ENCODE assay signal across 8 mouse cellular contexts in genomic region chr10:80434233-80434592, GRCm38 (mm10). TPM values are rescaled to one million over a fixed set of nuclear protein-coding genes. Genes with fewer than 3 reads are reported as not detected.
A peak's percentile ranks its signal among the peaks of the same experiment; 100 is the strongest.
DNase-seq lines count a peak whose midpoint lies in the region; ATAC-seq and TF ChIP-seq lines count a peak whose summit lies in the region.

No protein-coding gene starts in this region.

- DNase-seq in heart, adult 11 months = no peak
- DNase-seq in MEL (ENCODE audit: low read depth, low spot score) (no peak), MN1 (ENCODE audit: low spot score) (no peak)
- no peak for DNase-seq in spleen, postnatal 10 days (ENCODE audit: low spot score in 2 of 2)
- DNase-seq in thymus, postnatal 25 days = no peak

- no peak for TF ChIP-seq EP300 in MEL (IDR thresholded peaks at IDR 0.05; ENCODE audit: low read depth in 1 of 2, low read length in 2 of 2)

- peak overlapping the region; percentile 86 for H3K4me3 ChIP-seq in heart, embryonic 15.5 days
- peak overlapping the region; percentile 5 to 53 for H3K4me3 ChIP-seq in MEL (ENCODE audit: control insufficient read depth in 1 of 2, insufficient read depth in 1 of 2, low read depth in 2 of 2, low read length in 2 of 2)
- peak overlapping the region; percentile 94 for H3K4me3 ChIP-seq in hindbrain, embryonic 15.5 days
- H3K4me3 ChIP-seq in midbrain, embryonic 12.5 days = peak overlapping the region; percentile 98

- no peak for TF ChIP-seq RAD21 in MEL (IDR thresholded peaks at IDR 0.05; ENCODE audit: low read depth, low read length)

- no peak for ATAC-seq in heart, embryonic 15.5 days (replicated peaks; ENCODE audit: insufficient number of reproducible peaks, insufficient read depth, low FRiP score, low read depth)
- peak; percentile 4; the same call in 1 of the 2 replicates for ATAC-seq in hindbrain, embryonic 15.5 days (ENCODE audit: low FRiP score, low read depth)
- no peak for ATAC-seq in midbrain, embryonic 12.5 days (ENCODE audit: low FRiP score, low read depth)

- peak overlapping the region; percentile 19; the same call in 1 of the 2 replicates for H3K9ac ChIP-seq in heart, embryonic 15.5 days
- peak overlapping the region; percentile 57 for H3K9ac ChIP-seq in MEL (ENCODE audit: control insufficient read depth, low read depth, low read length, poor library complexity, severe bottlenecking)
- H3K9ac ChIP-seq in hindbrain, embryonic 15.5 days = no peak overlapping the region
- H3K9ac ChIP-seq in midbrain, embryonic 12.5 days (replicated peaks) = no peak overlapping the region

- TF ChIP-seq CTCF in MEL (IDR thresholded peaks at IDR 0.05 in 2 of 3, conservative IDR thresholded peaks at IDR 0.05 in 1 of 3; ENCODE audit: control insufficient read depth in 1 of 3, insufficient read depth in 1 of 3, low read depth in 2 of 3, low read length in 3 of 3, poor library complexity in 1 of 3, severe bottlenecking in 1 of 3) = peak in 2 of 3 experiments; percentile 6 to 11; a peak in 1 of 6 replicates

- no peak; a peak in 1 of 4 replicates for TF ChIP-seq POLR2A in MEL (IDR thresholded peaks at IDR 0.05; ENCODE audit: control insufficient read depth in 1 of 2, insufficient read depth in 1 of 2, low read depth in 1 of 2, low read length in 2 of 2, poor library complexity in 1 of 2)

- 10% methylated on average over 8 of the region's 8 CpGs for WGBS in heart, embryonic 15.5 days
- 15% methylated on average over 8 of the region's 8 CpGs for WGBS in hindbrain, embryonic 15.5 days
- 13% methylated on average over 8 of the region's 8 CpGs for WGBS in midbrain, embryonic 12.5 days

- no peaks in the 10 kb centered on the region for H3K9me3 ChIP-seq in heart, embryonic 15.5 days (replicated peaks)
- H3K9me3 ChIP-seq in MEL (replicated peaks; ENCODE audit: insufficient read depth, low read length) = no peaks in the 10 kb centered on the region
- H3K9me3 ChIP-seq in hindbrain, embryonic 15.5 days = no peaks in the 10 kb centered on the region
- H3K9me3 ChIP-seq in midbrain, embryonic 12.5 days = no peaks in the 10 kb centered on the region

- H3K4me1 ChIP-seq in heart, embryonic 15.5 days (replicated peaks) = peaks cover 35% of the 10 kb centered on the region
- peaks cover 6 to 34% of the 10 kb centered on the region in 2 experiments; a peak in 3 of 4 replicates for H3K4me1 ChIP-seq in MEL (ENCODE audit: control insufficient read depth in 1 of 2, insufficient read depth in 2 of 2, low read length in 2 of 2)
- peaks cover 24% of the 10 kb centered on the region for H3K4me1 ChIP-seq in hindbrain, embryonic 15.5 days (replicated peaks)
- H3K4me1 ChIP-seq in midbrain, embryonic 12.5 days = peaks cover 22% of the 10 kb centered on the region

- H3K4me2 ChIP-seq in heart, embryonic 15.5 days = peak overlapping the region; percentile 48
- H3K4me2 ChIP-seq in hindbrain, embryonic 15.5 days = peak overlapping the region; percentile 37
- peak overlapping the region; percentile 88 for H3K4me2 ChIP-seq in midbrain, embryonic 12.5 days (replicated peaks)

- H3K36me3 ChIP-seq in heart, embryonic 15.5 days = peaks cover 15% of the 10 kb centered on the region
- H3K36me3 ChIP-seq in MEL (ENCODE audit: control insufficient read depth in 1 of 2, insufficient read depth in 2 of 2, low read length in 2 of 2) = peaks cover 0 to 27% of the 10 kb centered on the region in 2 experiments; a peak in 2 of 4 replicates
- H3K36me3 ChIP-seq in hindbrain, embryonic 15.5 days = peaks cover 3% of the 10 kb centered on the region
- H3K36me3 ChIP-seq in midbrain, embryonic 12.5 days = peaks cover 18% of the 10 kb centered on the region

- H3K79me2 ChIP-seq in MEL (ENCODE audit: control insufficient read depth, insufficient read depth, low read length, poor library complexity) = peaks cover 25% of the 10 kb centered on the region

- H3K27ac ChIP-seq in heart, embryonic 15.5 days = peak overlapping the region; percentile 49; the same call in 1 of the 2 replicates
- H3K27ac ChIP-seq in MEL (ENCODE audit: control insufficient read depth, low read depth, low read length) = peak overlapping the region; percentile 69
- peak overlapping the region; percentile 99 for H3K27ac ChIP-seq in hindbrain, embryonic 15.5 days (replicated peaks)
- H3K27ac ChIP-seq in midbrain, embryonic 12.5 days (replicated peaks) = peak overlapping the region; percentile 88

- no peaks in the 10 kb centered on the region for H3K27me3 ChIP-seq in heart, embryonic 15.5 days
- no peaks in the 10 kb centered on the region for H3K27me3 ChIP-seq in MEL (ENCODE audit: control insufficient read depth in 1 of 2, insufficient read depth in 2 of 2, low read length in 2 of 2)
- H3K27me3 ChIP-seq in hindbrain, embryonic 15.5 days = no peaks in the 10 kb centered on the region
- peaks cover 6% of the 10 kb centered on the region; the same call in 1 of the 2 replicates for H3K27me3 ChIP-seq in midbrain, embryonic 12.5 days

TF ChIP-seq in MEL, 35 proteins besides CTCF, POLR2A, EP300 and RAD21:
- no peak for TF ChIP-seq NRF1 (IDR thresholded peaks at IDR 0.05; ENCODE audit: insufficient read depth, low read depth, low read length, poor library complexity, severe bottlenecking)
- no peak for TF ChIP-seq TAL1 (IDR thresholded peaks at IDR 0.05; ENCODE audit: low read length)
- no peak for TF ChIP-seq MXI1 (IDR thresholded peaks at IDR 0.05; ENCODE audit: low read depth, low read length)
- TF ChIP-seq POLR2AphosphoS5 (IDR thresholded peaks at IDR 0.05; ENCODE audit: borderline replicate concordance, low read depth, low read length) = no peak
- TF ChIP-seq ZNF384 (IDR thresholded peaks at IDR 0.05; ENCODE audit: low read depth, low read length) = no peak
- no peak for TF ChIP-seq RCOR1 (IDR thresholded peaks at IDR 0.05; ENCODE audit: low read depth, low read length)
- TF ChIP-seq ZC3H11A (IDR thresholded peaks at IDR 0.05; ENCODE audit: low read depth, low read length) = no peak
- TF ChIP-seq USF1 (IDR thresholded peaks at IDR 0.05; ENCODE audit: low read depth, low read length) = no peak
- TF ChIP-seq MAFK (IDR thresholded peaks at IDR 0.05; ENCODE audit: borderline replicate concordance, low read depth, low read length) = no peak
- no peak; the same call in 1 of the 2 replicates for TF ChIP-seq MAZ (IDR thresholded peaks at IDR 0.05; ENCODE audit: low read depth, low read length)
- no peak for TF ChIP-seq MYC (IDR thresholded peaks at IDR 0.05; ENCODE audit: low read depth, low read length)
- TF ChIP-seq HCFC1 (IDR thresholded peaks at IDR 0.05; ENCODE audit: low read depth, low read length) = no peak
- no peak for TF ChIP-seq JUND (IDR thresholded peaks at IDR 0.05; ENCODE audit: low read depth, low read length)
- no peak for TF ChIP-seq CHD1 (IDR thresholded peaks at IDR 0.05; ENCODE audit: low read depth, low read length)
- no peak for TF ChIP-seq GATA1 (IDR thresholded peaks at IDR 0.05; ENCODE audit: low read depth, low read length)
- no peak for TF ChIP-seq TCF12 (IDR thresholded peaks at IDR 0.05; ENCODE audit: low read depth, low read length)
- no peak for TF ChIP-seq MAX (IDR thresholded peaks at IDR 0.05; ENCODE audit: low read length)
- TF ChIP-seq KAT2A (conservative IDR thresholded peaks at IDR 0.05; ENCODE audit: low read depth, low read length) = no peak
- TF ChIP-seq E2F4 (IDR thresholded peaks at IDR 0.05; ENCODE audit: borderline replicate concordance, low read depth, low read length) = no peak; the same call in 1 of the 2 replicates
- TF ChIP-seq ETS1 (IDR thresholded peaks at IDR 0.05; ENCODE audit: low read depth, low read length) = no peak

RNA-seq across cellular contexts. Expression of gene Tcf3, which starts 0.8 kb away (rescaled TPM):
- 41.3 and 67.2 TPM in 2 replicates for polyA plus RNA-seq in heart, embryonic 15.5 days (2015; fragmentation: Nextera tagmentation; extraction: Ambion mirVana)
- 113 and 125 TPM in 2 replicates for total RNA-seq in MEL (2012; rRNA removed)
- 100 to 1,000 TPM in 1 of 2 experiments, not detected in 1; 258 TPM for polyA plus RNA-seq in MEL (2012; ENCODE audit: insufficient read depth in 1 of 2, insufficient read length in 2 of 2, low read depth in 1 of 2, low replicate concordance in 2 of 2, missing spikeins in 1 of 2)
- 52.5 and 54.7 TPM in 2 replicates for polyA plus RNA-seq in hindbrain, embryonic 15.5 days (2015; fragmentation: Nextera tagmentation; extraction: Ambion mirVana)
- polyA plus RNA-seq in midbrain, embryonic 12.5 days (2016; fragmentation: Nextera tagmentation; extraction: Ambion mirVana) = 185 and 191 TPM in 2 replicates

RNA-seq across cellular contexts. Expression of gene Uqcr11, which starts 27.6 kb away (rescaled TPM):
- 1,499 and 1,535 TPM in 2 replicates for polyA plus RNA-seq in heart, embryonic 15.5 days (2015; fragmentation: Nextera tagmentation; extraction: Ambion mirVana)
- total RNA-seq in MEL (2012; rRNA removed) = 879 and 935 TPM in 2 replicates
- polyA plus RNA-seq in MEL (2012; ENCODE audit: insufficient read depth in 1 of 2, insufficient read length in 2 of 2, low read depth in 1 of 2, low replicate concordance in 2 of 2, missing spikeins in 1 of 2) = 100 to 1,000 TPM in 1 of 2 experiments, not detected in 1; 481 TPM
- 711 and 737 TPM in 2 replicates for polyA plus RNA-seq in hindbrain, embryonic 15.5 days (2015; fragmentation: Nextera tagmentation; extraction: Ambion mirVana)
- 398 and 414 TPM in 2 replicates for polyA plus RNA-seq in midbrain, embryonic 12.5 days (2016; fragmentation: Nextera tagmentation; extraction: Ambion mirVana)

RNA-seq across cellular contexts. Expression of gene Mbd3, which starts 34.9 kb away (rescaled TPM):
- 122 and 177 TPM in 2 replicates for polyA plus RNA-seq in heart, embryonic 15.5 days (2015; fragmentation: Nextera tagmentation; extraction: Ambion mirVana)
- 81.4 and 86.9 TPM in 2 replicates for total RNA-seq in MEL (2012; rRNA removed)
- polyA plus RNA-seq in MEL (2012; ENCODE audit: insufficient read depth in 1 of 2, insufficient read length in 2 of 2, low read depth in 1 of 2, low replicate concordance in 2 of 2, missing spikeins in 1 of 2) = 100 to 1,000 TPM in 1 of 2 experiments, not detected in 1; 289 TPM
- 213 and 229 TPM in 2 replicates for polyA plus RNA-seq in hindbrain, embryonic 15.5 days (2015; fragmentation: Nextera tagmentation; extraction: Ambion mirVana)
- 288 and 314 TPM in 2 replicates for polyA plus RNA-seq in midbrain, embryonic 12.5 days (2016; fragmentation: Nextera tagmentation; extraction: Ambion mirVana)

RNA-seq across cellular contexts. Expression of gene Mex3d, which starts 46.8 kb away (rescaled TPM):
- polyA plus RNA-seq in heart, embryonic 15.5 days (2015; fragmentation: Nextera tagmentation; extraction: Ambion mirVana) = 4.8 and 5.2 TPM in 2 replicates
- total RNA-seq in MEL (2012; rRNA removed) = 14.1 and 15.6 TPM in 2 replicates
- polyA plus RNA-seq in MEL (2012; ENCODE audit: insufficient read depth in 1 of 2, insufficient read length in 2 of 2, low read depth in 1 of 2, low replicate concordance in 2 of 2, missing spikeins in 1 of 2) = 10 to 100 TPM in 1 of 2 experiments, not detected in 1; 18.8 TPM
- 18.9 and 19.2 TPM in 2 replicates for polyA plus RNA-seq in hindbrain, embryonic 15.5 days (2015; fragmentation: Nextera tagmentation; extraction: Ambion mirVana)
- polyA plus RNA-seq in midbrain, embryonic 12.5 days (2016; fragmentation: Nextera tagmentation; extraction: Ambion mirVana) = 18.4 and 19.7 TPM in 2 replicates

Comparison
In these comparisons a context has a peak if more than half of its experiments do, and no peak if none do; other contexts are left out.
1. H3K27ac ChIP-seq: peak in every context shown above with its lines; median percentile 99 in hindbrain, embryonic 15.5 days; 88 in midbrain, embryonic 12.5 days; 69 in MEL; 49 in heart, embryonic 15.5 days.
2. H3K4me2 ChIP-seq: peak in every context shown above with its lines; median percentile 88 in midbrain, embryonic 12.5 days; 48 in heart, embryonic 15.5 days; 37 in hindbrain, embryonic 15.5 days.
3. H3K4me3 ChIP-seq: peak in every context shown above with its lines; median percentile 98 in midbrain, embryonic 12.5 days; 94 in hindbrain, embryonic 15.5 days; 86 in heart, embryonic 15.5 days; 29 in MEL.
4. H3K9ac ChIP-seq: peak in heart, embryonic 15.5 days (single experiment) and MEL (single experiment); none in hindbrain, embryonic 15.5 days (single experiment) and midbrain, embryonic 12.5 days (single experiment).